ENCODE assay signal across 11 mouse cellular contexts in genomic region chr9:31972629-31972993, GRCm38 (mm10). TPM values are rescaled to one million over a fixed set of nuclear protein-coding genes. Genes with fewer than 3 reads are reported as not detected.
DNase-seq lines count a peak whose midpoint lies in the region; ATAC-seq and TF ChIP-seq lines count a peak whose summit lies in the region.
"Had no signal": no experiment of that assay in that cellular context is flagged by ENCODE, and none has a peak within 500 bp of the region (broad histone marks: within the 10 kb centered on the region; RNA-seq: fewer than 3 reads in every experiment).

No protein-coding gene starts in this region.

- H3K27ac ChIP-seq in forebrain, embryonic 10.5 days, result peak overlapping the region; percentile 73
- no peak overlapping the region for H3K27ac ChIP-seq in forebrain, postnatal 0 days (ENCODE audit: low read depth, low read length)
- no peak overlapping the region for H3K27ac ChIP-seq in limb, embryonic 11.5 days (replicated peaks; ENCODE audit: low read depth, low read length)
- H3K27ac ChIP-seq in limb, embryonic 10.5 days, result no peak overlapping the region
- no peak overlapping the region for H3K27ac ChIP-seq in intestine, embryonic 14.5 days (ENCODE audit: low read depth)
- H3K27ac ChIP-seq in neural tube, embryonic 12.5 days, result no peak overlapping the region; the same call in 1 of the 2 replicates
- H3K27ac ChIP-seq: kidney, postnatal 0 days; macrophage had no signal

- H3K9me3 ChIP-seq in forebrain, embryonic 10.5 days, result no peaks in the 10 kb centered on the region
- no peaks in the 10 kb centered on the region for H3K9me3 ChIP-seq in forebrain, postnatal 0 days (ENCODE audit: low read length)
- H3K9me3 ChIP-seq in limb, embryonic 11.5 days (ENCODE audit: control insufficient read depth, low read length), result no peaks in the 10 kb centered on the region
- no peaks in the 10 kb centered on the region for H3K9me3 ChIP-seq in limb, embryonic 10.5 days (replicated peaks)
- no peaks in the 10 kb centered on the region for H3K9me3 ChIP-seq in intestine, embryonic 14.5 days (ENCODE audit: control insufficient read depth, low read length)
- no peaks in the 10 kb centered on the region for H3K9me3 ChIP-seq in neural tube, embryonic 12.5 days

- no peak overlapping the region for H3K4me2 ChIP-seq in forebrain, postnatal 0 days (ENCODE audit: low read depth)
- H3K4me2 ChIP-seq in limb, embryonic 11.5 days (ENCODE audit: low read depth, severe bottlenecking), result no peak overlapping the region; the same call in 1 of the 2 replicates
- no peak overlapping the region for H3K4me2 ChIP-seq in intestine, embryonic 14.5 days (ENCODE audit: low read length)
- H3K4me2 ChIP-seq in neural tube, embryonic 12.5 days (replicated peaks), result peak overlapping the region; percentile 27; the same call in 1 of the 2 replicates

- peaks cover 18% of the 10 kb centered on the region for H3K4me1 ChIP-seq in forebrain, embryonic 10.5 days
- peaks cover 13% of the 10 kb centered on the region; the same call in 1 of the 2 replicates for H3K4me1 ChIP-seq in forebrain, postnatal 0 days (ENCODE audit: insufficient read depth)
- H3K4me1 ChIP-seq in limb, embryonic 11.5 days (ENCODE audit: control insufficient read depth, insufficient read depth, low read length), result peaks cover 5% of the 10 kb centered on the region
- peaks cover 15% of the 10 kb centered on the region for H3K4me1 ChIP-seq in limb, embryonic 10.5 days
- peaks cover 10% of the 10 kb centered on the region for H3K4me1 ChIP-seq in intestine, embryonic 14.5 days (replicated peaks; ENCODE audit: control insufficient read depth, insufficient read depth, low read length)
- peaks cover 11% of the 10 kb centered on the region for H3K4me1 ChIP-seq in neural tube, embryonic 12.5 days

- TF ChIP-seq CTCF in forebrain, postnatal 0 days (IDR thresholded peaks at IDR 0.05; ENCODE audit: low read depth), result no peak

- no peak for DNase-seq in forebrain, embryonic 10.5 days (ENCODE audit: extremely low spot score, low spot score)
- no peak for DNase-seq in forebrain, postnatal 0 days
- no peak for DNase-seq in limb, embryonic 11.5 days (ENCODE audit: low spot score)
- DNase-seq in limb, embryonic 10.5 days (ENCODE audit: low spot score), result no peak
- no peak for DNase-seq in intestine, embryonic 14.5 days (ENCODE audit: low spot score)
- no peak for DNase-seq in gastrocnemius, postnatal 10 days
- no peak for DNase-seq in lung, postnatal 14 days

- peak overlapping the region; percentile 16; the same call in 1 of the 2 replicates for H3K4me3 ChIP-seq in forebrain, embryonic 10.5 days
- no peak overlapping the region for H3K4me3 ChIP-seq in forebrain, postnatal 0 days (ENCODE audit: low read depth, low read length)
- no peak overlapping the region for H3K4me3 ChIP-seq in limb, embryonic 11.5 days (ENCODE audit: low read depth, low read length)
- H3K4me3 ChIP-seq in limb, embryonic 10.5 days, result no peak overlapping the region
- H3K4me3 ChIP-seq in intestine, embryonic 14.5 days (ENCODE audit: low read depth, low read length), result no peak overlapping the region
- H3K4me3 ChIP-seq in neural tube, embryonic 12.5 days, result no peak overlapping the region

- no peaks in the 10 kb centered on the region for H3K27me3 ChIP-seq in forebrain, embryonic 10.5 days (ENCODE audit: poor library complexity, severe bottlenecking)
- H3K27me3 ChIP-seq in forebrain, postnatal 0 days (ENCODE audit: insufficient read depth, low read length), result no peaks in the 10 kb centered on the region
- no peaks in the 10 kb centered on the region for H3K27me3 ChIP-seq in limb, embryonic 11.5 days (ENCODE audit: control insufficient read depth, insufficient read depth, low read length)
- H3K27me3 ChIP-seq in limb, embryonic 10.5 days (ENCODE audit: low read depth, poor library complexity, severe bottlenecking), result no peaks in the 10 kb centered on the region
- no peaks in the 10 kb centered on the region for H3K27me3 ChIP-seq in intestine, embryonic 14.5 days (replicated peaks; ENCODE audit: control insufficient read depth, insufficient read depth, low read length)
- no peaks in the 10 kb centered on the region for H3K27me3 ChIP-seq in neural tube, embryonic 12.5 days (replicated peaks)

- WGBS in forebrain, embryonic 10.5 days, result 56% methylated on average over 6 of the region's 6 CpGs
- 47% methylated on average over 6 of the region's 6 CpGs for WGBS in forebrain, postnatal 0 days
- WGBS in limb, embryonic 11.5 days, result 41% methylated on average over 6 of the region's 6 CpGs
- WGBS in limb, embryonic 10.5 days, result 62% methylated on average over 6 of the region's 6 CpGs
- WGBS in intestine, embryonic 14.5 days, result 27% methylated on average over 6 of the region's 6 CpGs
- WGBS in neural tube, embryonic 12.5 days, result 54% methylated on average over 6 of the region's 6 CpGs

- no peak; the same call in 1 of the 2 replicates for ATAC-seq in forebrain, postnatal 0 days
- 0 out of 2 replicates have a peak, but pooled peaks have one; percentile 51 for ATAC-seq in limb, embryonic 11.5 days (ENCODE audit: insufficient number of reproducible peaks, low FRiP score, low TSS enrichment, low read depth)
- 0 out of 2 replicates have a peak, but pooled peaks have one; percentile 11 for ATAC-seq in intestine, embryonic 14.5 days (replicated peaks; ENCODE audit: low FRiP score, low TSS enrichment, low read depth)
- peak; percentile 18; the same call in 1 of the 2 replicates for ATAC-seq in neural tube, embryonic 12.5 days (ENCODE audit: low FRiP score, low read depth)

- no peak overlapping the region for H3K9ac ChIP-seq in forebrain, postnatal 0 days
- H3K9ac ChIP-seq in limb, embryonic 11.5 days (ENCODE audit: low read length), result no peak overlapping the region
- H3K9ac ChIP-seq in intestine, embryonic 14.5 days (ENCODE audit: low read length), result no peak overlapping the region
- no peak overlapping the region for H3K9ac ChIP-seq in neural tube, embryonic 12.5 days

- H3K36me3 ChIP-seq in forebrain, embryonic 10.5 days (replicated peaks), result no peaks in the 10 kb centered on the region
- no peaks in the 10 kb centered on the region for H3K36me3 ChIP-seq in forebrain, postnatal 0 days (ENCODE audit: insufficient read depth)
- no peaks in the 10 kb centered on the region for H3K36me3 ChIP-seq in limb, embryonic 11.5 days (ENCODE audit: control insufficient read depth, insufficient read depth, low read length)
- no peaks in the 10 kb centered on the region for H3K36me3 ChIP-seq in limb, embryonic 10.5 days
- H3K36me3 ChIP-seq in intestine, embryonic 14.5 days (ENCODE audit: control insufficient read depth, insufficient read depth, low read length), result no peaks in the 10 kb centered on the region
- no peaks in the 10 kb centered on the region for H3K36me3 ChIP-seq in neural tube, embryonic 12.5 days

RNA-seq across cellular contexts. Expression of gene Barx2, which starts 59.3 kb away (rescaled TPM):
- polyA plus RNA-seq in forebrain, embryonic 10.5 days (2016; fragmentation: Nextera tagmentation; extraction: Ambion mirVana), result not detected in 2 replicates
- total RNA-seq in forebrain, postnatal 0 days (2014; rRNA removed), result 1.0 and 2.2 TPM in 2 replicates
- polyA plus RNA-seq in forebrain, postnatal 0 days (2015; fragmentation: Nextera tagmentation; extraction: Ambion mirVana), result 0.19 TPM in 2 replicates
- 1.0 and 1.3 TPM in 2 replicates for polyA plus RNA-seq in limb, embryonic 11.5 days (2014; fragmentation: Nextera tagmentation; extraction: Ambion mirVana)
- 0.16 and 0.71 TPM in 2 replicates for polyA plus RNA-seq in limb, embryonic 10.5 days (2016; fragmentation: Nextera tagmentation; extraction: Ambion mirVana)
- 0.12 TPM in 2 replicates for polyA plus RNA-seq in intestine, embryonic 14.5 days (2014; fragmentation: Nextera tagmentation; extraction: Ambion mirVana)
- polyA plus RNA-seq in neural tube, embryonic 12.5 days (2016; fragmentation: Nextera tagmentation; extraction: Ambion mirVana), result 0.09 and 0.33 TPM in 2 replicates
- total RNA-seq in gastrocnemius, postnatal 10 days (2021), result 10 to 100 TPM; 10.5 to 10.7 TPM
- total RNA-seq: MEL had no signal
- polyA plus RNA-seq: macrophage had no signal
